Comparison of ENCODE assay signal across 8 mouse cellular contexts in the genomic region with DNA sequence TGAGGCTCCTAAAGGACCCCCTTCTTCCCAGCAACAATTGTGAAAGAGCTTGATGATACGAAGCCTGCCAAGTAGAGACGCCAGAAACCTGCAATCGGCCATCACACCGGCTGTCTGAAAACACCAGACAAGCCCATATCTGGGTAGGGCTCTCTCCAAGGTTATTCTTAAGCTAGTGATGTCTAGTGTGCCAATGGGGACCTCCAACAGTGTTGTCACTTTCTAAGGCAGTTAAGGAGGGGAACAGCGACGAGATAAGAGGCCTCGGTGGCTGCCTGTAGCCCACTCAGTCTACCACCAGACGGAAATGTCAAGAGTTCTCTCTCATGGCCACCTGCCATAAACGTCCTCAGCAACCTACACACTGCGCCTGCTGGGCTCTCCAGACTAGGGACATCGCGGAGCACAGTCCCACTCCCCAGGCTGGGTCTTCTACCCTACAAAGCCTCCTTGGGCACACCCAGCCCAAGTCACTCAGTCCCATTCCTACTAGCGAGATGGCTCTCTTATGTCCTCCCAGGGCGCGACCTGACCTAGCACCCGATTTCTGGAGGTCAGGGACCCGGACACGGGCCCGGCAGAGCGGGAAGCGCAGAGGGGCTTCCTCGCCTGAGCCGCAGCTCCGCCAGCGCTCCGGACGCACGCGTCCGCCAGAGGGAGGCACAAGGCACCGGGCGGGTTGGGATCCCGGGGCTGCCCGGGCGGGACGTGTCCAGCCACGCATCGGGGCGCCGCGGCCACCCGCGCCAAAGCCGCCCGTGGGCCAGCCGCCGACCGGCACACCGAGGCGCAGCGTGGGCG. TPM values are rescaled to one million over a fixed set of nuclear protein-coding genes. Genes with fewer than 3 reads are reported as not detected.
DNase-seq lines count a peak whose midpoint lies in the region; ATAC-seq and TF ChIP-seq lines count a peak whose summit lies in the region.

No protein-coding gene starts in this region.

- H3K4me3 ChIP-seq in kidney, embryonic 14.5 days (ENCODE audit: low read length) = peak overlapping the region; percentile 93
- peak overlapping the region; percentile 95 for H3K4me3 ChIP-seq in lung, postnatal 0 days (ENCODE audit: low read depth, low read length)
- peak overlapping the region; percentile 61 for H3K4me3 ChIP-seq in spleen, adult 2 months (ENCODE audit: extremely low read depth, insufficient read depth, insufficient read length)

- TF ChIP-seq POLR2A in spleen, adult 2 months (IDR thresholded peaks at IDR 0.05; ENCODE audit: low read depth, low read length) = no peak

- WGBS in kidney, embryonic 14.5 days = 2% methylated on average over 41 of the region's 52 CpGs
- WGBS in lung, postnatal 0 days = 2% methylated on average over 40 of the region's 52 CpGs
- WGBS in spleen, adult 2 months = 6% methylated on average over 43 of the region's 52 CpGs

- peak; percentile 24 for ATAC-seq in frontal cortex, adult (ENCODE audit: low TSS enrichment)
- peak; percentile 45 for ATAC-seq in kidney, embryonic 14.5 days (ENCODE audit: low FRiP score, low TSS enrichment)
- peak; percentile 35 for ATAC-seq in lung, postnatal 0 days

- H3K9ac ChIP-seq in kidney, embryonic 14.5 days (ENCODE audit: low read depth, low read length) = peak overlapping the region; percentile 94
- H3K9ac ChIP-seq in lung, postnatal 0 days (replicated peaks; ENCODE audit: low read depth) = peak overlapping the region; percentile 74

- H3K4me2 ChIP-seq in kidney, embryonic 14.5 days (replicated peaks; ENCODE audit: low read depth, low read length) = peak overlapping the region; percentile 94
- H3K4me2 ChIP-seq in lung, postnatal 0 days (replicated peaks; ENCODE audit: low read depth, low read length) = peak overlapping the region; percentile 98

- H3K36me3 ChIP-seq in kidney, embryonic 14.5 days (ENCODE audit: control insufficient read depth, insufficient read depth, low read length) = no peaks in the 10 kb centered on the region; the same call in 1 of the 2 replicates
- no peaks in the 10 kb centered on the region for H3K36me3 ChIP-seq in lung, postnatal 0 days (ENCODE audit: insufficient read depth, low read length)
- no peaks in the 10 kb centered on the region for H3K36me3 ChIP-seq in spleen, adult 2 months (ENCODE audit: control insufficient read depth, insufficient read depth, low read length)

- H3K27me3 ChIP-seq in kidney, embryonic 14.5 days (ENCODE audit: control insufficient read depth, insufficient read depth, low read length) = no peaks in the 10 kb centered on the region
- no peaks in the 10 kb centered on the region for H3K27me3 ChIP-seq in lung, postnatal 0 days (replicated peaks; ENCODE audit: insufficient read depth, low read length)
- H3K27me3 ChIP-seq in spleen, adult 2 months (ENCODE audit: control insufficient read depth, insufficient read depth, low read length) = 0 out of 2 replicates have a peak, but pooled peaks cover 2% of the 10 kb centered on the region

- peak overlapping the region; percentile 82 for H3K27ac ChIP-seq in kidney, embryonic 14.5 days (ENCODE audit: low read depth, low read length)
- peak overlapping the region; percentile 78 for H3K27ac ChIP-seq in lung, postnatal 0 days (ENCODE audit: low read length)
- peak overlapping the region; percentile 37 for H3K27ac ChIP-seq in spleen, adult 2 months (ENCODE audit: insufficient read depth, low read length)

- intact Hi-C loops in gastrocnemius, postnatal 14 days (cut with DNase I; ENCODE audit: low total_unique reads) = loop anchor here (10.0 kb wide), 1 partner anchor 55 kb away; no protein-coding TSS in a partner anchor

- H3K4me1 ChIP-seq in kidney, embryonic 14.5 days (ENCODE audit: control insufficient read depth, insufficient read depth, low read length) = peaks cover 13% of the 10 kb centered on the region; the same call in 1 of the 2 replicates
- H3K4me1 ChIP-seq in lung, postnatal 0 days (ENCODE audit: insufficient read depth, low read depth, low read length) = peaks cover 3% of the 10 kb centered on the region; the same call in 1 of the 2 replicates
- peaks cover 2% of the 10 kb centered on the region for H3K4me1 ChIP-seq in spleen, adult 2 months (ENCODE audit: control insufficient read depth, insufficient read depth, insufficient read length)

- TF ChIP-seq EP300 in lung, postnatal 0 days (IDR thresholded peaks at IDR 0.05) = no peak

- H3K9me3 ChIP-seq in kidney, embryonic 14.5 days (ENCODE audit: control insufficient read depth, low read length) = no peaks in the 10 kb centered on the region
- no peaks in the 10 kb centered on the region for H3K9me3 ChIP-seq in lung, postnatal 0 days (ENCODE audit: low read length)

- DNase-seq in frontal cortex, postnatal 10 days (ENCODE audit: low spot score in 2 of 2) = no peak
- peak; percentile 35 for DNase-seq in ES-CJ7 (ENCODE audit: low read depth, low spot score)
- DNase-seq in cerebellum, adult 9-11 months = peak; percentile 76
- DNase-seq in gastrocnemius, postnatal 14 days = peak; percentile 38
- peak; percentile 62 for DNase-seq in lung, postnatal 0 days (ENCODE audit: low spot score)
- DNase-seq in spleen, adult 2 months (ENCODE audit: low read depth in 1 of 2, low spot score in 2 of 2) = peak in 1 of 2 experiments; percentile 18

- peak; percentile 49 for TF ChIP-seq CTCF in lung, postnatal 0 days (IDR thresholded peaks at IDR 0.05)
- no peak for TF ChIP-seq CTCF in spleen, adult 2 months (IDR thresholded peaks at IDR 0.05; ENCODE audit: extremely low read depth, insufficient read depth, insufficient read length, insufficient replicate concordance)

RNA-seq across cellular contexts. Expression of a gene that starts 21.4 kb away (rescaled TPM):
- total RNA-seq in gastrocnemius, postnatal 14 days (2021) = 10 to 100 TPM; 45.6 to 53.0 TPM
- 16.7 and 20.0 TPM in 2 replicates for polyA plus RNA-seq in kidney, embryonic 14.5 days (2014; fragmentation: Nextera tagmentation; extraction: Ambion mirVana)
- 12.6 and 12.8 TPM in 2 replicates for polyA plus RNA-seq in lung, postnatal 0 days (2015; fragmentation: Nextera tagmentation; extraction: Ambion mirVana)
- polyA plus RNA-seq in spleen, adult 2 months (2012; rRNA removed) = 11.2 and 11.4 TPM in 2 replicates

Comparison
In these comparisons a context has a peak if more than half of its experiments do, and no peak if none do; other contexts are left out.
1. DNase-seq: peak in ES-CJ7 (single experiment), cerebellum, adult 9-11 months (single experiment), gastrocnemius, postnatal 14 days (single experiment) and lung, postnatal 0 days (single experiment); none in frontal cortex, postnatal 10 days (0 of 2).
2. Peak in every context shown above with its lines, with median percentiles within 50 percentile points of each other: ATAC-seq, H3K27ac ChIP-seq and H3K4me3 ChIP-seq.